19 mouse cellular contexts compared by ENCODE assay signal in the genomic region with DNA sequence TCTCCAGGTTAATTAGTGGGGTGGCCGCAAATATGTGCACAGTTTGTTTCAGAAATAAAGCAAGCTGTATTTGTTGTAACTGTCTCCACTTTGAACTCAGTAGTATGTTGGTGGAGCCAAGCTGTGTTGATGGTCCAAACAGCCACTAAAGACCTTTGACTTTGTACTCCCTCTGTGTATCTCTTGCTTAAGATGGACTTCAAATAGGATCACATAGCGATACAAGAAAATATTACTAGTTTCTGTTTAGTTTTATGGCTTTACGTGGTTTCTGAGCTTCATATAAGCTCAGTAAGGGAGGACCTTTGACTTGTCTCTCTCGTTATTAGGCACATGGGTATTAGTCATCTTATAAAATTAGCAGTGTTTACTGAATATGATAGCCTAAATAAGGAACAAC.
DNase-seq lines count a peak whose midpoint lies in the region; ATAC-seq and TF ChIP-seq lines count a peak whose summit lies in the region.
"Had no signal": no experiment of that assay in that cellular context is flagged by ENCODE, and none has a peak within 500 bp of the region (broad histone marks: within the 10 kb centered on the region; RNA-seq: fewer than 3 reads in every experiment).

No protein-coding gene starts in this region.

- no peaks in the 10 kb centered on the region for H3K9me3 ChIP-seq in liver, embryonic 16.5 days (replicated peaks; ENCODE audit: control insufficient read depth, low read length)
- H3K9me3 ChIP-seq in intestine, embryonic 16.5 days (ENCODE audit: control insufficient read depth, low read length) = no peaks in the 10 kb centered on the region
- H3K9me3 ChIP-seq in hindbrain, embryonic 16.5 days (ENCODE audit: control insufficient read depth, low read length) = no peaks in the 10 kb centered on the region
- H3K9me3 ChIP-seq: embryonic facial prominence, embryonic 15.5 days; forebrain, embryonic 10.5 days; hindbrain, embryonic 12.5 days had no signal

- H3K4me2 ChIP-seq in liver, embryonic 16.5 days (ENCODE audit: low read depth, low read length) = no peak overlapping the region
- H3K4me2 ChIP-seq in intestine, embryonic 16.5 days (ENCODE audit: low read depth, low read length) = no peak overlapping the region
- H3K4me2 ChIP-seq in hindbrain, embryonic 16.5 days (ENCODE audit: low read length) = no peak overlapping the region
- H3K4me2 ChIP-seq: embryonic facial prominence, embryonic 15.5 days; heart, embryonic 11.5 days; hindbrain, embryonic 12.5 days had no signal

- WGBS in liver, embryonic 16.5 days (ENCODE audit: insufficient replicate concordance) = 55% methylated on average over 4 of the region's 4 CpGs
- WGBS in intestine, embryonic 16.5 days = 66% methylated on average over 4 of the region's 4 CpGs
- 29% methylated on average over 4 of the region's 4 CpGs for WGBS in small intestine, adult 2 months
- 87% methylated on average over 4 of the region's 4 CpGs for WGBS in hindbrain, embryonic 16.5 days

- intact Hi-C loops in gastrocnemius, adult 2 months (cut with DNase I) = no loop called here

- no peak overlapping the region for H3K4me3 ChIP-seq in gastrocnemius, adult 2 months
- no peak overlapping the region for H3K4me3 ChIP-seq in liver, embryonic 16.5 days (ENCODE audit: low read depth, low read length)
- no peak overlapping the region for H3K4me3 ChIP-seq in intestine, embryonic 16.5 days (ENCODE audit: low read length)
- no peak overlapping the region for H3K4me3 ChIP-seq in small intestine, adult 2 months (ENCODE audit: low read depth, low read length)
- H3K4me3 ChIP-seq in hindbrain, embryonic 16.5 days (ENCODE audit: low read length) = no peak overlapping the region
- H3K4me3 ChIP-seq: embryonic facial prominence, embryonic 15.5 days; erythroblast, embryonic 14.5 days; forebrain, embryonic 10.5 days; hindbrain, embryonic 12.5 days had no signal

- TF ChIP-seq POLR2A in small intestine, adult 2 months (IDR thresholded peaks at IDR 0.05; ENCODE audit: low read depth, low read length) = no peak

- H3K36me3 ChIP-seq in liver, embryonic 16.5 days (ENCODE audit: control insufficient read depth, insufficient read depth) = no peaks in the 10 kb centered on the region
- H3K36me3 ChIP-seq in intestine, embryonic 16.5 days (ENCODE audit: control insufficient read depth, insufficient read depth, low read length) = no peaks in the 10 kb centered on the region
- H3K36me3 ChIP-seq in small intestine, adult 2 months (ENCODE audit: control insufficient read depth, insufficient read depth, low read length) = no peaks in the 10 kb centered on the region
- H3K36me3 ChIP-seq in hindbrain, embryonic 16.5 days (ENCODE audit: control insufficient read depth, insufficient read depth, low read length) = no peaks in the 10 kb centered on the region
- H3K36me3 ChIP-seq: embryonic facial prominence, embryonic 15.5 days; forebrain, embryonic 10.5 days; hindbrain, embryonic 12.5 days had no signal

- ATAC-seq in liver, embryonic 16.5 days (ENCODE audit: low read depth) = peak; percentile 42; the same call in 1 of the 2 replicates
- ATAC-seq in intestine, embryonic 16.5 days = peak; percentile 71
- ATAC-seq in hindbrain, embryonic 16.5 days = no peak
- ATAC-seq: forebrain, embryonic 16.5 days; hindbrain, postnatal 0 days had no signal

- no peak for DNase-seq in gastrocnemius, adult 2 months
- no peak for DNase-seq in gastrocnemius, postnatal 4 days (ENCODE audit: low spot score in 2 of 2)
- no peak for DNase-seq in liver
- no peak for DNase-seq in layer of hippocampus, adult 8-10 months (ENCODE audit: low spot score in 2 of 2)
- DNase-seq: adrenal gland, postnatal 10 days; cerebellum, postnatal 10 days; gastrocnemius, postnatal 25 days; heart, adult 18-20 months had no signal

- H3K9ac ChIP-seq in liver, embryonic 16.5 days (ENCODE audit: low read depth, low read length) = no peak overlapping the region
- H3K9ac ChIP-seq in intestine, embryonic 16.5 days (ENCODE audit: low read depth, low read length) = no peak overlapping the region
- no peak overlapping the region for H3K9ac ChIP-seq in hindbrain, embryonic 16.5 days (ENCODE audit: low read depth, low read length)
- H3K9ac ChIP-seq: embryonic facial prominence, embryonic 15.5 days; hindbrain, embryonic 12.5 days had no signal

- H3K4me1 ChIP-seq in liver, embryonic 16.5 days (ENCODE audit: control insufficient read depth, low read depth, low read length) = no peaks in the 10 kb centered on the region
- H3K4me1 ChIP-seq in intestine, embryonic 16.5 days (ENCODE audit: control insufficient read depth, insufficient read depth, low read length) = peaks cover 13% of the 10 kb centered on the region; the same call in 1 of the 2 replicates
- H3K4me1 ChIP-seq in small intestine, adult 2 months (ENCODE audit: control insufficient read depth, insufficient read depth, insufficient read length, low read length) = peaks cover 17% of the 10 kb centered on the region; the same call in 1 of the 2 replicates
- no peaks in the 10 kb centered on the region for H3K4me1 ChIP-seq in hindbrain, embryonic 16.5 days (ENCODE audit: control insufficient read depth, insufficient read depth, low read depth, low read length)
- H3K4me1 ChIP-seq: forebrain, embryonic 10.5 days; hindbrain, embryonic 12.5 days had no signal

- no peaks in the 10 kb centered on the region for H3K27me3 ChIP-seq in liver, embryonic 16.5 days (ENCODE audit: control insufficient read depth, insufficient read depth, low read depth, low read length)
- H3K27me3 ChIP-seq in intestine, embryonic 16.5 days (replicated peaks; ENCODE audit: control insufficient read depth, insufficient read depth, low read length) = no peaks in the 10 kb centered on the region
- H3K27me3 ChIP-seq in small intestine, adult 2 months (ENCODE audit: control insufficient read depth, insufficient read depth, low read length) = no peaks in the 10 kb centered on the region
- H3K27me3 ChIP-seq in hindbrain, embryonic 16.5 days (replicated peaks; ENCODE audit: control insufficient read depth, insufficient read depth, low read length) = no peaks in the 10 kb centered on the region
- H3K27me3 ChIP-seq: embryonic facial prominence, embryonic 15.5 days; hindbrain, embryonic 12.5 days had no signal

- TF ChIP-seq CTCF in gastrocnemius, adult 2 months (IDR thresholded peaks at IDR 0.05) = no peak
- TF ChIP-seq CTCF in small intestine, adult 2 months (IDR thresholded peaks at IDR 0.05; ENCODE audit: extremely low read depth, insufficient read length, insufficient replicate concordance, low read depth, low read length) = no peak

- H3K27ac ChIP-seq in gastrocnemius, adult 2 months = peak overlapping the region; percentile 82
- H3K27ac ChIP-seq in liver, embryonic 16.5 days (ENCODE audit: low read length) = peak overlapping the region; percentile 5; the same call in 1 of the 2 replicates
- peak overlapping the region; percentile 72 for H3K27ac ChIP-seq in intestine, embryonic 16.5 days (ENCODE audit: low read length)
- peak overlapping the region; percentile 73 for H3K27ac ChIP-seq in small intestine, adult 2 months (ENCODE audit: insufficient read depth, low read depth, low read length)
- no peak overlapping the region for H3K27ac ChIP-seq in hindbrain, embryonic 16.5 days (ENCODE audit: low read depth, low read length)
- H3K27ac ChIP-seq: embryonic facial prominence, embryonic 15.5 days; forebrain, embryonic 10.5 days; hindbrain, embryonic 12.5 days; hindbrain, postnatal 0 days had no signal
